Mouse (Mus musculus) C2C12 (cell line): ENCODE data around the gene Pigc.

Source experiments
- CTCF ChIP-seq: IDR thresholded peaks from one replicate; pipeline ENCODE4 v1.5.1; 2011; ENCODE audit not compliant: control insufficient read depth, insufficient read depth, insufficient read length
- MAX ChIP-seq: IDR thresholded peaks from one replicate; pipeline ENCODE4 v1.6.1; 2011; ENCODE audit warnings: mild to moderate bottlenecking, control low read depth
- MYOD1 ChIP-seq: IDR thresholded peaks from one replicate; pipeline ENCODE4 v1.6.1; 2011; ENCODE audit warnings: low read depth; ENCODE audit not compliant: control insufficient read depth, insufficient read length
- MYOG ChIP-seq: IDR thresholded peaks from one replicate; pipeline ENCODE4 v1.6.1; 2011; ENCODE audit not compliant: control insufficient read depth, insufficient read length; ENCODE audit errors: extremely low read depth
- USF1 ChIP-seq: IDR thresholded peaks from one replicate; pipeline ENCODE4 v1.6.1; 2011; ENCODE audit warnings: low read depth, mild to moderate bottlenecking, control low read depth, moderate library complexity

- TF ChIP-seq CTCF, result no peak
- no peak for TF ChIP-seq MYOD1
- TF ChIP-seq USF1, result no peak
- TF ChIP-seq MYOG, result no peak
- no peak for TF ChIP-seq MAX
These were observed 30.4 kb downstream of the Pigc start for GRCm38 (mm10) chr1:161999338-161999737.
